Mouse (Mus musculus) kidney, embryonic 16.5 days (tissue): ENCODE results near the gene H2-DMa. TPM values are rescaled to one million over a fixed set of nuclear protein-coding genes. Genes with fewer than 3 reads are reported as not detected.

Experiments
- ATAC-seq: fragments of 200-750 bp; cut with Nextera tagmentation; 2 replicates; pipeline ENCODE4 v1.8.0; 2017; ENCODE audit warnings: moderate TSS enrichment; ENCODE audit not compliant: low FRiP score, low TSS enrichment
- H3K27ac ChIP-seq: fragments of 300-500 bp; sonication (generic); 2 replicates; pipeline ENCODE4 v1.5.1; 2014; ENCODE audit warnings: low read length
- H3K27me3 ChIP-seq: fragments of 300-500 bp; sonication (generic); 2 replicates; pipeline ENCODE4 v1.6.1; 2014; ENCODE audit warnings: low read length, control low read depth, mixed read lengths; ENCODE audit not compliant: insufficient read depth
- H3K36me3 ChIP-seq: fragments of 300-500 bp; sonication (generic); 2 replicates; pipeline ENCODE4 v1.6.1; 2014; ENCODE audit warnings: low read length, control low read depth, mixed read lengths; ENCODE audit not compliant: insufficient read depth
- H3K4me1 ChIP-seq: fragments of 300-500 bp; sonication (generic); 2 replicates; pipeline ENCODE4 v1.6.1; 2014; ENCODE audit warnings: low read length, control low read depth, mixed read lengths; ENCODE audit not compliant: insufficient read depth
- H3K4me2 ChIP-seq: fragments of 300-500 bp; sonication (generic); replicated peaks from 2 replicates; pipeline ENCODE4 v1.6.1; 2014; ENCODE audit warnings: low read depth, low read length
- H3K4me3 ChIP-seq: fragments of 300-500 bp; sonication (generic); 2 replicates; pipeline ENCODE4 v1.5.1; 2014; ENCODE audit warnings: mild to moderate bottlenecking, low read length
- H3K9ac ChIP-seq: fragments of 300-500 bp; sonication (generic); replicated peaks from 2 replicates; pipeline ENCODE4 v1.6.1; 2014; ENCODE audit warnings: low read length
- H3K9me3 ChIP-seq: fragments of 300-500 bp; sonication (generic); 2 replicates; pipeline ENCODE4 v1.6.1; 2016; ENCODE audit warnings: low read length, control low read depth
- WGBS: fragments of 180-500 bp; shearing (Covaris S2); extraction: QIAGEN DNeasy Blood & Tissue Kit; methylation state at CpG from one replicate; pipeline ENCODE4 v1.1.7; 2014; 5-methylcytosine and 5-hydroxymethylcytosine counted together
- polyA plus RNA-seq: library from polyadenylated mRNA; unstranded; fragments of >200 nt; fragmentation: Nextera tagmentation; extraction: Ambion mirVana; gene quantifications from 2 replicates; pipeline ENCODE4 v1.2.1, GENCODE M21; 2015

H2-DMa gene
- polyA plus RNA-seq, 1 experiment from 2014 or later, result 19.0 TPM

GRCm38 (mm10) chr17:34122188-34122984 lies 3.0 kb downstream of the H2-DMa start, which contains the start of gene Brd2:
Gene Brd2, minus strand, starts transcription at chr17:34122634.
- Histone ChIP-seq H3K9ac (peak within 1 kb of the TSS; percentile 99), H3K4me2 (peak within 1 kb of the TSS; percentile 66), H3K27me3 (no peaks in the 10 kb centered on the region), H3K9me3 (no peaks in the 10 kb centered on the region), H3K36me3 (peaks cover 14% of the 10 kb centered on the region), H3K4me3 (peak within 1 kb of the TSS; percentile 100), H3K4me1 (peaks cover 25% of the 10 kb centered on the region), H3K27ac (peak within 1 kb of the TSS; percentile 100)
- under 1% methylated on average over 71 of the region's 75 CpGs for WGBS
- peak; percentile 25 for ATAC-seq

- ATAC-seq, result no peak
- WGBS, result 2% methylated on average over 7 of the region's 7 CpGs
- Histone ChIP-seq H3K27ac (peak overlapping the region; percentile 100), H3K36me3 (peaks cover 10% of the 10 kb centered on the region), H3K4me1 (peaks cover 32% of the 10 kb centered on the region), H3K4me3 (peak overlapping the region; percentile 100), H3K9ac (peak overlapping the region; percentile 99), H3K4me2 (peak overlapping the region; percentile 66), H3K9me3 (no peaks in the 10 kb centered on the region), H3K27me3 (no peaks in the 10 kb centered on the region)
These were observed 3.8 kb downstream of the H2-DMa start for GRCm38 (mm10) chr17:34123111-34123510.

GRCm38 (mm10) chr17:34123518-34123917 lies 4.2 kb downstream of the H2-DMa start:
- no peak for ATAC-seq
- Histone ChIP-seq H3K27ac (peak overlapping the region; percentile 100), H3K9ac (peak overlapping the region; percentile 99), H3K36me3 (peaks cover 6% of the 10 kb centered on the region), H3K4me3 (peak overlapping the region; percentile 100), H3K9me3 (no peaks in the 10 kb centered on the region), H3K4me2 (peak overlapping the region; percentile 66), H3K27me3 (no peaks in the 10 kb centered on the region), H3K4me1 (peaks cover 36% of the 10 kb centered on the region)
- 2% methylated on average over 2 of the region's 2 CpGs for WGBS

- no peaks in the 10 kb centered on the region for H3K9me3 ChIP-seq
- no peak overlapping the region for H3K4me3 ChIP-seq
- peak overlapping the region; percentile 3; the same call in 1 of the 2 replicates for H3K4me2 ChIP-seq
- WGBS, result 74% methylated on average over 6 of the region's 6 CpGs
- no peaks in the 10 kb centered on the region for H3K36me3 ChIP-seq
- no peaks in the 10 kb centered on the region for H3K27me3 ChIP-seq
- no peak overlapping the region for H3K27ac ChIP-seq
- peaks cover 47% of the 10 kb centered on the region for H3K4me1 ChIP-seq
- no peak overlapping the region for H3K9ac ChIP-seq
- no peak for ATAC-seq
These were observed 5.3 kb downstream of the H2-DMa start for GRCm38 (mm10) chr17:34124649-34125048.

- H3K36me3 ChIP-seq, result no peaks in the 10 kb centered on the region
- no peak overlapping the region for H3K4me2 ChIP-seq
- WGBS, result 40% methylated on average over 9 of the region's 9 CpGs
- H3K9ac ChIP-seq, result 0 out of 2 replicates have a peak overlapping the region, but pooled peaks have one; percentile 3
- no peaks in the 10 kb centered on the region for H3K27me3 ChIP-seq
- H3K4me3 ChIP-seq, result no peak overlapping the region
- ATAC-seq, result no peak
- H3K9me3 ChIP-seq, result no peaks in the 10 kb centered on the region
- H3K4me1 ChIP-seq, result peaks cover 47% of the 10 kb centered on the region
- H3K27ac ChIP-seq, result peak overlapping the region; percentile 20; the same call in 1 of the 2 replicates
These were observed 7.6 kb downstream of the H2-DMa start for GRCm38 (mm10) chr17:34126826-34127420.

GRCm38 (mm10) chr17:34127475-34127874 lies 8.1 kb downstream of the H2-DMa start:
- peaks cover 47% of the 10 kb centered on the region for H3K4me1 ChIP-seq
- H3K9ac ChIP-seq, result no peak overlapping the region
- no peaks in the 10 kb centered on the region for H3K27me3 ChIP-seq
- 18% methylated on average over 6 of the region's 6 CpGs for WGBS
- no peaks in the 10 kb centered on the region for H3K9me3 ChIP-seq
- H3K4me3 ChIP-seq, result no peak overlapping the region
- no peaks in the 10 kb centered on the region for H3K36me3 ChIP-seq
- H3K27ac ChIP-seq, result no peak overlapping the region
- peak; percentile 46 for ATAC-seq
- H3K4me2 ChIP-seq, result no peak overlapping the region

- no peak for ATAC-seq
- Histone ChIP-seq H3K4me1 (peaks cover 45% of the 10 kb centered on the region), H3K4me2 (peak overlapping the region; percentile 35), H3K9ac (0 out of 2 replicates have a peak overlapping the region, but pooled peaks have one; percentile 34), H3K27me3 (no peaks in the 10 kb centered on the region), H3K4me3 (peak overlapping the region; percentile 12; the same call in 1 of the 2 replicates), H3K9me3 (no peaks in the 10 kb centered on the region), H3K36me3 (no peaks in the 10 kb centered on the region), H3K27ac (no peak overlapping the region)
- WGBS, result 25% methylated on average over 13 of the region's 13 CpGs
These were observed 9.1 kb downstream of the H2-DMa start for GRCm38 (mm10) chr17:34128264-34128937.

- Histone ChIP-seq H3K27me3 (no peaks in the 10 kb centered on the region), H3K36me3 (no peaks in the 10 kb centered on the region), H3K9ac (0 out of 2 replicates have a peak overlapping the region, but pooled peaks have one; percentile 34), H3K4me3 (peak overlapping the region; percentile 12; the same call in 1 of the 2 replicates), H3K4me2 (peak overlapping the region; percentile 35), H3K27ac (no peak overlapping the region), H3K4me1 (peaks cover 37% of the 10 kb centered on the region), H3K9me3 (no peaks in the 10 kb centered on the region)
- 24% methylated on average over 18 of the region's 18 CpGs for WGBS
- no peak for ATAC-seq
These were observed 9.8 kb downstream of the H2-DMa start for GRCm38 (mm10) chr17:34128944-34129791.
